In the genomic region with DNA sequence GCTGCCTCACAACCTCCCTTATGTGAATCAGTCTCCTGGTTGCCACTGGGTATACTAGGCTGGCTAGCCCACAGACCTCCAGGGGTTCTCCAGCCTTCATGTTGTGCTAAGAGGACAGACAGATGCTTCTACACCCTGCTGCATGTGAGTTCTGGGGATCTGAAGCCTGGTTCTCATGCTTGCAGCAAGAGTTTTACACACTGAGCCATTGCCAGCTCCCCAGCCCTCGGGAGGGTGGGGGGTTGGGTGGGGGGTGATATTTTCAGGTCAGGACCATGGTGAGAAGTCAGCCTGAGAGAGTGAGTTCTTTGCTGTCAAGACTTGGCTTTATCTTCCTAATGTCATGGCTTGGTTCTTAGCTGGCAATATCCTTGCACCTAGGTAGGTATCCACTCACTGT, we compare ENCODE assay signal across 12 mouse cellular contexts. TPM values are rescaled to one million over a fixed set of nuclear protein-coding genes. Genes with fewer than 3 reads are reported as not detected.
DNase-seq lines count a peak whose midpoint lies in the region; ATAC-seq and TF ChIP-seq lines count a peak whose summit lies in the region.
"Had no signal": no experiment of that assay in that cellular context is flagged by ENCODE, and none has a peak within 500 bp of the region (broad histone marks: within the 10 kb centered on the region; RNA-seq: fewer than 3 reads in every experiment).

No protein-coding gene starts in this region.

- peak overlapping the region; percentile 72 for H3K27ac ChIP-seq in heart, embryonic 12.5 days (ENCODE audit: poor library complexity, severe bottlenecking)
- peak overlapping the region; percentile 91 for H3K27ac ChIP-seq in intestine, postnatal 0 days (ENCODE audit: low read depth, low read length)
- H3K27ac ChIP-seq in stomach, postnatal 0 days (replicated peaks), result peak overlapping the region; percentile 53; the same call in 1 of the 2 replicates
- H3K27ac ChIP-seq: limb, embryonic 15.5 days had no signal

- no peak for ATAC-seq in heart, embryonic 12.5 days (ENCODE audit: insufficient number of reproducible peaks, low FRiP score)
- ATAC-seq in megakaryocyte, adult 5-6 weeks (ENCODE audit: poor library complexity, severe bottlenecking), result no peak
- ATAC-seq in intestine, postnatal 0 days, result peak; percentile 5
- ATAC-seq in stomach, postnatal 0 days (ENCODE audit: low FRiP score, low TSS enrichment), result no peak

- no peak for DNase-seq in heart, adult 8-10 months (ENCODE audit: low spot score)
- no peak for DNase-seq in stomach, postnatal 0 days (ENCODE audit: low spot score)
- no peak for DNase-seq in adrenal gland, adult 2 months
- DNase-seq: cerebellum, postnatal 36 days; thymus, postnatal 14 days had no signal

- H3K4me2 ChIP-seq in heart, embryonic 12.5 days, result peak overlapping the region; percentile 44
- H3K4me2 ChIP-seq in intestine, postnatal 0 days (replicated peaks; ENCODE audit: low read depth), result peak overlapping the region; percentile 40
- H3K4me2 ChIP-seq in stomach, postnatal 0 days (replicated peaks; ENCODE audit: low read depth), result no peak overlapping the region
- H3K4me2 ChIP-seq: limb, embryonic 15.5 days had no signal

- H3K27me3 ChIP-seq in heart, embryonic 12.5 days (replicated peaks), result no peaks in the 10 kb centered on the region
- H3K27me3 ChIP-seq in megakaryocyte, embryonic 14.5 days (replicated peaks), result no peaks in the 10 kb centered on the region
- H3K27me3 ChIP-seq in intestine, postnatal 0 days (replicated peaks; ENCODE audit: control insufficient read depth, insufficient read depth, low read length), result no peaks in the 10 kb centered on the region
- no peaks in the 10 kb centered on the region for H3K27me3 ChIP-seq in stomach, postnatal 0 days (ENCODE audit: control insufficient read depth, insufficient read depth, low read length)
- H3K27me3 ChIP-seq: limb, embryonic 15.5 days had no signal

- peak overlapping the region; percentile 50; the same call in 1 of the 2 replicates for H3K9ac ChIP-seq in heart, embryonic 12.5 days
- H3K9ac ChIP-seq in intestine, postnatal 0 days (ENCODE audit: low read depth, low read length), result no peak overlapping the region
- H3K9ac ChIP-seq in stomach, postnatal 0 days (ENCODE audit: low read length), result no peak overlapping the region
- H3K9ac ChIP-seq: limb, embryonic 15.5 days had no signal

- 59% methylated on average over 1 of the region's 1 CpGs for WGBS in heart, embryonic 12.5 days
- whole genome bisulfite sequencing in intestine, postnatal 0 days, result 47% methylated on average over 1 of the region's 1 CpGs
- 73% methylated on average over 1 of the region's 1 CpGs for WGBS in stomach, postnatal 0 days

- no peak for TF ChIP-seq EP300 in stomach, postnatal 0 days (optimal IDR thresholded peaks at IDR 0.05)

- H3K4me1 ChIP-seq in heart, embryonic 12.5 days (replicated peaks), result peaks cover 26% of the 10 kb centered on the region
- H3K4me1 ChIP-seq in megakaryocyte, embryonic 14.5 days, result peaks cover 62% of the 10 kb centered on the region
- peaks cover 2% of the 10 kb centered on the region; the same call in 1 of the 2 replicates for H3K4me1 ChIP-seq in intestine, postnatal 0 days (replicated peaks; ENCODE audit: control insufficient read depth, insufficient read depth, low read length)
- H3K4me1 ChIP-seq in stomach, postnatal 0 days (replicated peaks; ENCODE audit: control insufficient read depth, insufficient read depth), result no peaks in the 10 kb centered on the region
- H3K4me1 ChIP-seq: limb, embryonic 15.5 days had no signal

- H3K9me3 ChIP-seq in heart, embryonic 12.5 days (replicated peaks), result no peaks in the 10 kb centered on the region
- no peaks in the 10 kb centered on the region for H3K9me3 ChIP-seq in megakaryocyte, embryonic 14.5 days
- no peaks in the 10 kb centered on the region for H3K9me3 ChIP-seq in intestine, postnatal 0 days (ENCODE audit: control insufficient read depth)
- H3K9me3 ChIP-seq in stomach, postnatal 0 days (ENCODE audit: control insufficient read depth, low read length), result no peaks in the 10 kb centered on the region
- H3K9me3 ChIP-seq: limb, embryonic 15.5 days had no signal

- no peak for TF ChIP-seq CTCF in intestine, postnatal 0 days (IDR thresholded peaks at IDR 0.05; ENCODE audit: low read depth)
- TF ChIP-seq CTCF in stomach, postnatal 0 days (IDR thresholded peaks at IDR 0.05; ENCODE audit: low read depth), result no peak

- peaks cover 84% of the 10 kb centered on the region for H3K36me3 ChIP-seq in heart, embryonic 12.5 days
- peaks cover 57% of the 10 kb centered on the region for H3K36me3 ChIP-seq in megakaryocyte, embryonic 14.5 days (replicated peaks; ENCODE audit: low read length)
- H3K36me3 ChIP-seq in intestine, postnatal 0 days (ENCODE audit: control insufficient read depth, insufficient read depth), result peaks cover 30% of the 10 kb centered on the region
- peaks cover 7% of the 10 kb centered on the region for H3K36me3 ChIP-seq in stomach, postnatal 0 days (ENCODE audit: control insufficient read depth, insufficient read depth, low read length)

- no peak overlapping the region; the same call in 1 of the 2 replicates for H3K4me3 ChIP-seq in heart, embryonic 12.5 days
- H3K4me3 ChIP-seq in megakaryocyte, embryonic 14.5 days (replicated peaks), result peak overlapping the region; percentile 91
- H3K4me3 ChIP-seq in intestine, postnatal 0 days (ENCODE audit: low read depth, low read length), result no peak overlapping the region
- H3K4me3 ChIP-seq in stomach, postnatal 0 days (ENCODE audit: low read depth, low read length), result no peak overlapping the region
- H3K4me3 ChIP-seq: limb, embryonic 15.5 days had no signal

RNA-seq across cellular contexts. Expression of a gene that starts 9.0 kb away (rescaled TPM):
- polyA plus RNA-seq in heart, embryonic 12.5 days (2016; fragmentation: Nextera tagmentation; extraction: Ambion mirVana), result 43.6 and 45.4 TPM in 2 replicates
- total RNA-seq in heart, adult 8-10 months (2022), result 10 to 100 TPM; 16.3 to 24.2 (median 22.1) TPM
- polyA plus RNA-seq in megakaryocyte, embryonic 14.5 days (2012; ENCODE audit: insufficient read depth, low replicate concordance), result 4.4 and 14.6 TPM in 2 replicates
- total RNA-seq in megakaryocyte, adult 5-6 weeks (2015), result 40.3 and 42.5 TPM in 2 replicates
- total RNA-seq in megakaryocyte, adult 5-6 weeks (2017), result 52.8 and 53.3 TPM in 2 replicates
- polyA plus RNA-seq in intestine, postnatal 0 days (2015; fragmentation: Nextera tagmentation; extraction: Ambion mirVana), result 52.1 and 53.9 TPM in 2 replicates
- 42.3 and 43.8 TPM in 2 replicates for polyA plus RNA-seq in stomach, postnatal 0 days (2015; fragmentation: Nextera tagmentation; extraction: Ambion mirVana)
- 10 to 100 TPM; 14.6 to 19.6 TPM for total RNA-seq in adrenal gland, adult 2 months (2021)
- polyA plus RNA-seq in adrenal gland, adult 2 months (2012; rRNA removed), result 2.5 TPM in 2 replicates

RNA-seq across cellular contexts. Expression of a gene that starts 9.1 kb away (rescaled TPM):
- 13.7 and 14.0 TPM in 2 replicates for polyA plus RNA-seq in heart, embryonic 12.5 days (2016; fragmentation: Nextera tagmentation; extraction: Ambion mirVana)
- total RNA-seq in heart, adult 8-10 months (2022), result 10 to 100 TPM; 10.8 to 19.7 (median 15.5) TPM
- polyA plus RNA-seq in megakaryocyte, embryonic 14.5 days (2012; ENCODE audit: insufficient read depth, low replicate concordance), result 12.7 and 14.4 TPM in 2 replicates
- 83.3 and 85.2 TPM in 2 replicates for total RNA-seq in megakaryocyte, adult 5-6 weeks (2015)
- 32.8 and 47.1 TPM in 2 replicates for total RNA-seq in megakaryocyte, adult 5-6 weeks (2017)
- 3.8 and 4.2 TPM in 2 replicates for polyA plus RNA-seq in intestine, postnatal 0 days (2015; fragmentation: Nextera tagmentation; extraction: Ambion mirVana)
- polyA plus RNA-seq in stomach, postnatal 0 days (2015; fragmentation: Nextera tagmentation; extraction: Ambion mirVana), result 3.0 and 3.5 TPM in 2 replicates
- total RNA-seq in adrenal gland, adult 2 months (2021), result 10 to 100 TPM; 26.4 to 41.3 TPM
- 45.1 and 55.8 TPM in 2 replicates for polyA plus RNA-seq in adrenal gland, adult 2 months (2012; rRNA removed)

RNA-seq across cellular contexts. Expression of a gene that starts 13.9 kb away (rescaled TPM):
- 199 and 207 TPM in 2 replicates for polyA plus RNA-seq in heart, embryonic 12.5 days (2016; fragmentation: Nextera tagmentation; extraction: Ambion mirVana)
- 100 to 1,000 TPM; 239 to 263 (median 259) TPM for total RNA-seq in heart, adult 8-10 months (2022)
- polyA plus RNA-seq in megakaryocyte, embryonic 14.5 days (2012; ENCODE audit: insufficient read depth, low replicate concordance), result not detected in 2 replicates
- total RNA-seq in megakaryocyte, adult 5-6 weeks (2015), result 0.45 TPM in 1 of 2 replicates, not detected in the other
- total RNA-seq in megakaryocyte, adult 5-6 weeks (2017), result 0.20 TPM in 1 of 2 replicates, not detected in the other
- 2.6 TPM in 2 replicates for polyA plus RNA-seq in intestine, postnatal 0 days (2015; fragmentation: Nextera tagmentation; extraction: Ambion mirVana)
- 7.2 and 7.6 TPM in 2 replicates for polyA plus RNA-seq in stomach, postnatal 0 days (2015; fragmentation: Nextera tagmentation; extraction: Ambion mirVana)
- total RNA-seq in adrenal gland, adult 2 months (2021), result 1 to 10 TPM; 1.7 to 2.0 TPM
- 0.28 and 0.58 TPM in 2 replicates for polyA plus RNA-seq in adrenal gland, adult 2 months (2012; rRNA removed)
- total RNA-seq: hematopoietic stem cell, adult 5-6 weeks; left cerebral cortex, adult 18-20 months had no signal

RNA-seq across cellular contexts. Expression of a gene that starts 32.5 kb away (rescaled TPM):
- 4.5 and 5.7 TPM in 2 replicates for polyA plus RNA-seq in heart, embryonic 12.5 days (2016; fragmentation: Nextera tagmentation; extraction: Ambion mirVana)
- not detected for total RNA-seq in heart, adult 8-10 months (2022)
- not detected in 2 replicates for polyA plus RNA-seq in megakaryocyte, embryonic 14.5 days (2012; ENCODE audit: insufficient read depth, low replicate concordance)
- total RNA-seq in megakaryocyte, adult 5-6 weeks (2015), result 3.2 and 5.3 TPM in 2 replicates
- total RNA-seq in megakaryocyte, adult 5-6 weeks (2017), result 4.4 and 14.3 TPM in 2 replicates
- 0.48 and 1.3 TPM in 2 replicates for polyA plus RNA-seq in intestine, postnatal 0 days (2015; fragmentation: Nextera tagmentation; extraction: Ambion mirVana)
- 0.41 and 0.51 TPM in 2 replicates for polyA plus RNA-seq in stomach, postnatal 0 days (2015; fragmentation: Nextera tagmentation; extraction: Ambion mirVana)
- total RNA-seq in adrenal gland, adult 2 months (2021), result not detected
- polyA plus RNA-seq in adrenal gland, adult 2 months (2012; rRNA removed), result not detected in 2 replicates
- total RNA-seq: left cerebral cortex, adult 18-20 months had no signal

RNA-seq across cellular contexts. Expression of a gene that starts 35.9 kb away (rescaled TPM):
- 0.09 and 0.36 TPM in 2 replicates for polyA plus RNA-seq in heart, embryonic 12.5 days (2016; fragmentation: Nextera tagmentation; extraction: Ambion mirVana)
- not detected for total RNA-seq in heart, adult 8-10 months (2022)
- not detected in 2 replicates for polyA plus RNA-seq in megakaryocyte, embryonic 14.5 days (2012; ENCODE audit: insufficient read depth, low replicate concordance)
- 0.38 TPM in 1 of 2 replicates, not detected in the other for total RNA-seq in megakaryocyte, adult 5-6 weeks (2015)
- total RNA-seq in megakaryocyte, adult 5-6 weeks (2017), result 0.37 and 0.40 TPM in 2 replicates
- polyA plus RNA-seq in intestine, postnatal 0 days (2015; fragmentation: Nextera tagmentation; extraction: Ambion mirVana), result 26.7 and 28.4 TPM in 2 replicates
- polyA plus RNA-seq in stomach, postnatal 0 days (2015; fragmentation: Nextera tagmentation; extraction: Ambion mirVana), result 3.3 and 3.5 TPM in 2 replicates
- not detected for total RNA-seq in adrenal gland, adult 2 months (2021)
- polyA plus RNA-seq in adrenal gland, adult 2 months (2012; rRNA removed), result not detected in 2 replicates

Comparison
In these comparisons a context has a peak if more than half of its experiments do, and no peak if none do; other contexts are left out.
1. RNA of a gene that starts 13.9 kb away (polyA plus RNA-seq): 199 to 207 TPM in heart, embryonic 12.5 days; 7.2 to 7.6 TPM in stomach, postnatal 0 days, 2.6 TPM in intestine, postnatal 0 days, 0.28 to 0.58 TPM in adrenal gland, adult 2 months and not detected in megakaryocyte, embryonic 14.5 days; every median in the first group is over 10 times any median in the second.
2. Peak in every context shown above with its lines, with median percentiles within 50 percentile points of each other: H3K27ac ChIP-seq.